Mouse (Mus musculus): ENCODE data around the gene Zmynd8. TPM values are rescaled to one million over a fixed set of nuclear protein-coding genes. Genes with fewer than 3 reads are reported as not detected.
"Not testable (repeated sequence)": the region's sequence is repeated elsewhere in the genome, so short reads cannot be mapped to it uniquely, and the experiment has no call there.

Gene Zmynd8
- polyA plus RNA-seq, 1 experiment from 2014 or later, result 79.5 TPM

GRCm38 (mm10) chr2:165809091-165809490, 89.7 kb downstream of the Zmynd8 start:
- Histone ChIP-seq H3K9ac (replicated peaks) (no peak overlapping the region), H3K27ac (replicated peaks) (no peak overlapping the region), H3K4me3 (replicated peaks) (no peak overlapping the region), H3K4me2 (no peak overlapping the region), H3K36me3 (peaks cover 88% of the 10 kb centered on the region), H3K9me3 (replicated peaks) (no peaks in the 10 kb centered on the region), H3K27me3 (replicated peaks) (no peaks in the 10 kb centered on the region), H3K4me1 (peaks cover 6% of the 10 kb centered on the region)
- WGBS, result 98% methylated on average over 5 of the region's 5 CpGs
- ATAC-seq (ENCODE audit: low FRiP score), result no peak

GRCm38 (mm10) chr2:165808179-165808975, 90.4 kb downstream of the Zmynd8 start:
- Histone ChIP-seq H3K9ac (replicated peaks) (no peak overlapping the region), H3K27me3 (replicated peaks) (no peaks in the 10 kb centered on the region), H3K4me1 (no peaks in the 10 kb centered on the region), H3K36me3 (peaks cover 83% of the 10 kb centered on the region), H3K4me2 (no peak overlapping the region), H3K27ac (replicated peaks) (no peak overlapping the region), H3K9me3 (replicated peaks) (no peaks in the 10 kb centered on the region), H3K4me3 (replicated peaks) (no peak overlapping the region)
- 95% methylated on average over 12 of the region's 12 CpGs for WGBS
- no peak for ATAC-seq (ENCODE audit: low FRiP score)

GRCm38 (mm10) chr2:165800174-165800573, 98.6 kb downstream of the Zmynd8 start:
- WGBS, result 90% methylated on average over 3 of the region's 3 CpGs
- H3K27ac ChIP-seq (replicated peaks); ATAC-seq (ENCODE audit: low FRiP score); H3K27me3 ChIP-seq (replicated peaks); H3K9ac ChIP-seq (replicated peaks); H3K9me3 ChIP-seq (replicated peaks); H3K4me1 ChIP-seq; H3K4me3 ChIP-seq (replicated peaks); H3K4me2 ChIP-seq: not testable (repeated sequence)
- H3K36me3 ChIP-seq, result peaks cover 57% of the 10 kb centered on the region

GRCm38 (mm10) chr2:165797876-165798275, 100.9 kb downstream of the Zmynd8 start:
- H3K36me3 ChIP-seq, result peaks cover 62% of the 10 kb centered on the region
- H3K4me2 ChIP-seq, result no peak overlapping the region
- no peak overlapping the region for H3K27ac ChIP-seq (replicated peaks)
- H3K27me3 ChIP-seq (replicated peaks), result no peaks in the 10 kb centered on the region
- no peak for ATAC-seq (ENCODE audit: low FRiP score)
- WGBS, result 47% methylated on average over 8 of the region's 8 CpGs
- H3K4me3 ChIP-seq (replicated peaks), result no peak overlapping the region
- H3K4me1 ChIP-seq, result no peaks in the 10 kb centered on the region
- H3K9me3 ChIP-seq (replicated peaks), result no peaks in the 10 kb centered on the region
- H3K9ac ChIP-seq (replicated peaks), result no peak overlapping the region

- Histone ChIP-seq H3K4me2 (no peak overlapping the region), H3K9me3 (replicated peaks) (no peaks in the 10 kb centered on the region), H3K36me3 (peaks cover 86% of the 10 kb centered on the region), H3K27ac (replicated peaks) (no peak overlapping the region), H3K9ac (replicated peaks) (no peak overlapping the region), H3K4me3 (replicated peaks) (no peak overlapping the region), H3K27me3 (replicated peaks) (no peaks in the 10 kb centered on the region), H3K4me1 (peaks cover 16% of the 10 kb centered on the region)
- 86% methylated on average over 3 of the region's 3 CpGs for WGBS
- ATAC-seq (ENCODE audit: low FRiP score), result no peak
These were observed 105.6 kb downstream of the Zmynd8 start for GRCm38 (mm10) chr2:165793283-165793638.

- H3K4me3 ChIP-seq (replicated peaks), result no peak overlapping the region
- H3K27ac ChIP-seq (replicated peaks), result no peak overlapping the region
- H3K27me3 ChIP-seq (replicated peaks), result no peaks in the 10 kb centered on the region
- 88% methylated on average over 25 of the region's 25 CpGs for WGBS
- H3K9me3 ChIP-seq (replicated peaks), result no peaks in the 10 kb centered on the region
- ATAC-seq (ENCODE audit: low FRiP score), result no peak
- H3K36me3 ChIP-seq, result peaks cover 81% of the 10 kb centered on the region
- peaks cover 22% of the 10 kb centered on the region for H3K4me1 ChIP-seq
- no peak overlapping the region for H3K9ac ChIP-seq (replicated peaks)
- no peak overlapping the region for H3K4me2 ChIP-seq
These were observed 106.2 kb downstream of the Zmynd8 start for GRCm38 (mm10) chr2:165792431-165793282.

GRCm38 (mm10) chr2:165791657-165792056, 107.2 kb downstream of the Zmynd8 start:
- H3K36me3 ChIP-seq, result peaks cover 78% of the 10 kb centered on the region
- H3K9ac ChIP-seq (replicated peaks), result no peak overlapping the region
- no peak overlapping the region for H3K27ac ChIP-seq (replicated peaks)
- H3K4me3 ChIP-seq (replicated peaks), result no peak overlapping the region
- 67% methylated on average over 9 of the region's 9 CpGs for WGBS
- ATAC-seq (ENCODE audit: low FRiP score), result no peak
- no peaks in the 10 kb centered on the region for H3K9me3 ChIP-seq (replicated peaks)
- peaks cover 25% of the 10 kb centered on the region for H3K4me1 ChIP-seq
- no peaks in the 10 kb centered on the region for H3K27me3 ChIP-seq (replicated peaks)
- no peak overlapping the region for H3K4me2 ChIP-seq

GRCm38 (mm10) chr2:165791026-165791425, 107.8 kb downstream of the Zmynd8 start:
- Histone ChIP-seq H3K4me2 (no peak overlapping the region), H3K9ac (replicated peaks) (no peak overlapping the region), H3K27ac (replicated peaks) (peak overlapping the region; percentile 33; the same call in 1 of the 2 replicates), H3K4me3 (replicated peaks) (no peak overlapping the region), H3K27me3 (replicated peaks) (no peaks in the 10 kb centered on the region), H3K4me1 (peaks cover 25% of the 10 kb centered on the region), H3K9me3 (replicated peaks) (no peaks in the 10 kb centered on the region), H3K36me3 (peaks cover 76% of the 10 kb centered on the region)
- 40% methylated on average over 7 of the region's 7 CpGs for WGBS
- ATAC-seq (ENCODE audit: low FRiP score), result peak; percentile 42; the same call in 1 of the 2 replicates

GRCm38 (mm10) chr2:165789667-165790066, 109.1 kb downstream of the Zmynd8 start:
- no peak overlapping the region for H3K9ac ChIP-seq (replicated peaks)
- no peak for ATAC-seq (ENCODE audit: low FRiP score)
- H3K4me2 ChIP-seq, result no peak overlapping the region
- 74% methylated on average over 3 of the region's 3 CpGs for WGBS
- no peaks in the 10 kb centered on the region for H3K27me3 ChIP-seq (replicated peaks)
- H3K27ac ChIP-seq (replicated peaks), result no peak overlapping the region
- H3K9me3 ChIP-seq (replicated peaks), result no peaks in the 10 kb centered on the region
- peaks cover 25% of the 10 kb centered on the region for H3K4me1 ChIP-seq
- H3K36me3 ChIP-seq, result peaks cover 82% of the 10 kb centered on the region
- H3K4me3 ChIP-seq (replicated peaks), result no peak overlapping the region

GRCm38 (mm10) chr2:165788796-165789195, 110.0 kb downstream of the Zmynd8 start:
- H3K9me3 ChIP-seq (replicated peaks), result no peaks in the 10 kb centered on the region
- H3K9ac ChIP-seq (replicated peaks), result no peak overlapping the region
- no peak overlapping the region for H3K4me3 ChIP-seq (replicated peaks)
- no peak overlapping the region for H3K4me2 ChIP-seq
- peaks cover 25% of the 10 kb centered on the region for H3K4me1 ChIP-seq
- H3K27ac ChIP-seq (replicated peaks), result peak overlapping the region; percentile 45; the same call in 1 of the 2 replicates
- peaks cover 83% of the 10 kb centered on the region for H3K36me3 ChIP-seq
- no peak for ATAC-seq (ENCODE audit: low FRiP score)
- H3K27me3 ChIP-seq (replicated peaks), result no peaks in the 10 kb centered on the region
- WGBS, result 95% methylated on average over 9 of the region's 9 CpGs

- WGBS, result 38% methylated on average over 11 of the region's 11 CpGs
- no peak overlapping the region for H3K4me3 ChIP-seq (replicated peaks)
- H3K4me1 ChIP-seq, result peaks cover 25% of the 10 kb centered on the region
- H3K9ac ChIP-seq (replicated peaks), result no peak overlapping the region
- no peaks in the 10 kb centered on the region for H3K9me3 ChIP-seq (replicated peaks)
- peaks cover 83% of the 10 kb centered on the region for H3K36me3 ChIP-seq
- no peaks in the 10 kb centered on the region for H3K27me3 ChIP-seq (replicated peaks)
- peak overlapping the region; percentile 37; the same call in 1 of the 2 replicates for H3K27ac ChIP-seq (replicated peaks)
- H3K4me2 ChIP-seq, result no peak overlapping the region
- ATAC-seq (ENCODE audit: low FRiP score), result peak; percentile 48; the same call in 1 of the 2 replicates
These were observed 110.8 kb downstream of the Zmynd8 start for GRCm38 (mm10) chr2:165788005-165788404.

GRCm38 (mm10) chr2:165786467-165786866, 112.3 kb downstream of the Zmynd8 start:
- WGBS, result 63% methylated on average over 1 of the region's 1 CpGs
- H3K4me2 ChIP-seq, result no peak overlapping the region
- no peak overlapping the region for H3K27ac ChIP-seq (replicated peaks)
- no peak overlapping the region for H3K9ac ChIP-seq (replicated peaks)
- no peak overlapping the region for H3K4me3 ChIP-seq (replicated peaks)
- no peak for ATAC-seq (ENCODE audit: low FRiP score)
- H3K27me3 ChIP-seq (replicated peaks), result no peaks in the 10 kb centered on the region
- H3K9me3 ChIP-seq (replicated peaks), result no peaks in the 10 kb centered on the region
- H3K36me3 ChIP-seq, result peaks cover 72% of the 10 kb centered on the region
- H3K4me1 ChIP-seq, result peaks cover 22% of the 10 kb centered on the region

All from neural tube, embryonic 15.5 days (tissue).